Mouse (Mus musculus) midbrain, embryonic 11.5 days (tissue): ENCODE measurements around the gene Mgat4d. TPM values are rescaled to one million over a fixed set of nuclear protein-coding genes. Genes with fewer than 3 reads are reported as not detected.

Experiments
- ATAC-seq: fragments of 200-750 bp; cut with Nextera tagmentation; 2 replicates; pipeline ENCODE4 v1.8.0; 2017; ENCODE audit warnings: moderate TSS enrichment, moderate library complexity; ENCODE audit not compliant: low FRiP score
- DNase-seq: peaks from one replicate; pipeline ENCODE4 v3.0.0; 2015; ENCODE audit warnings: low spot score; ENCODE audit errors: missing footprints
- H3K27ac ChIP-seq: fragments of 300-500 bp; sonication (generic); 2 replicates; pipeline ENCODE4 v1.5.1; 2014; ENCODE audit warnings: low read depth, low read length
- H3K27me3 ChIP-seq: fragments of 300-500 bp; sonication (generic); 2 replicates; pipeline ENCODE4 v1.6.1; 2014; ENCODE audit warnings: mild to moderate bottlenecking, low read length, moderate library complexity, mixed read lengths; ENCODE audit not compliant: control insufficient read depth, insufficient read depth
- H3K36me3 ChIP-seq: fragments of 300-500 bp; sonication (generic); 2 replicates; pipeline ENCODE4 v1.6.1; 2014; ENCODE audit warnings: mild to moderate bottlenecking, low read length, moderate library complexity, mixed read lengths; ENCODE audit not compliant: control insufficient read depth, insufficient read depth
- H3K4me1 ChIP-seq: fragments of 300-500 bp; sonication (generic); 2 replicates; pipeline ENCODE4 v1.6.1; 2014; ENCODE audit warnings: low read length; ENCODE audit not compliant: control insufficient read depth, insufficient read depth
- H3K4me2 ChIP-seq: fragments of 300-500 bp; sonication (generic); 2 replicates; pipeline ENCODE4 v1.6.1; 2014; ENCODE audit warnings: mild to moderate bottlenecking, moderate library complexity
- H3K4me3 ChIP-seq: fragments of 300-500 bp; sonication (generic); 2 replicates; pipeline ENCODE4 v1.5.1; 2014; ENCODE audit warnings: low read depth, low read length
- H3K9ac ChIP-seq: fragments of 300-500 bp; sonication (generic); 2 replicates; pipeline ENCODE4 v1.6.1; 2014; ENCODE audit warnings: low read length
- H3K9me3 ChIP-seq: fragments of 300-500 bp; sonication (generic); 2 replicates; pipeline ENCODE4 v1.6.1; 2016; ENCODE audit warnings: low read length; ENCODE audit not compliant: control insufficient read depth
- WGBS: fragments of 180-500 bp; shearing (Covaris S2); extraction: QIAGEN DNeasy Blood & Tissue Kit; methylation state at CpG from one replicate; pipeline ENCODE4 v1.1.7; 2014; 5-methylcytosine and 5-hydroxymethylcytosine counted together
- polyA plus RNA-seq: library from polyadenylated mRNA; unstranded; fragments of >200 nt; fragmentation: Nextera tagmentation; extraction: Ambion mirVana; gene quantifications from 2 replicates; pipeline ENCODE4 v1.2.1, GENCODE M21; 2014

The Mgat4d gene
- polyA plus RNA-seq, 1 experiment from 2014 or later: not detected

- ATAC-seq (no peak), DNase-seq (no peak)
- Histone ChIP-seq H3K4me3 (no peak overlapping the region), H3K4me1 (peaks cover 2% of the 10 kb centered on the region; the same call in 1 of the 2 replicates), H3K9me3 (no peaks in the 10 kb centered on the region), H3K4me2 (no peak overlapping the region), H3K36me3 (no peaks in the 10 kb centered on the region; the same call in 1 of the 2 replicates), H3K9ac (no peak overlapping the region), H3K27ac (no peak overlapping the region), H3K27me3 (no peaks in the 10 kb centered on the region)
- WGBS: 93% methylated on average over 5 of the region's 5 CpGs
Observed at GRCm38 (mm10) chr8:83327889-83328288, 20.4 kb upstream of the Mgat4d start.

GRCm38 (mm10) chr8:83331567-83331898 lies 16.7 kb upstream of the Mgat4d start:
- Histone ChIP-seq H3K27ac (no peak overlapping the region), H3K9me3 (no peaks in the 10 kb centered on the region), H3K4me1 (peaks cover 2% of the 10 kb centered on the region; the same call in 1 of the 2 replicates), H3K36me3 (no peaks in the 10 kb centered on the region; the same call in 1 of the 2 replicates), H3K27me3 (no peaks in the 10 kb centered on the region; the same call in 1 of the 2 replicates), H3K4me3 (peak overlapping the region; percentile 77), H3K4me2 (peak overlapping the region; percentile 68), H3K9ac (peak overlapping the region; percentile 80)
- DNase-seq: peak; percentile 90
- WGBS: 15% methylated on average over 7 of the region's 7 CpGs
- peak; percentile 15; the same call in 1 of the 2 replicates for ATAC-seq

GRCm38 (mm10) chr8:83331899-83332697 lies 16.2 kb upstream of the Mgat4d start, which contains the start of gene Elmod2:
Elmod2 (minus strand) TSS chr8:83332486.
- DNase-seq (peak; percentile 99), ATAC-seq (peak; percentile 99)
- WGBS: under 1% methylated on average over 85 of the region's 85 CpGs

GRCm38 (mm10) chr8:83332864-83333263 lies 15.4 kb upstream of the Mgat4d start:
- peak; percentile 17 for ATAC-seq
- 7% methylated on average over 7 of the region's 7 CpGs for WGBS
- Histone ChIP-seq H3K9ac (no peak overlapping the region), H3K27ac (no peak overlapping the region), H3K27me3 (no peaks in the 10 kb centered on the region; the same call in 1 of the 2 replicates), H3K4me1 (peaks cover 2% of the 10 kb centered on the region; the same call in 1 of the 2 replicates), H3K4me2 (peak overlapping the region; percentile 42), H3K36me3 (no peaks in the 10 kb centered on the region; the same call in 1 of the 2 replicates), H3K9me3 (no peaks in the 10 kb centered on the region), H3K4me3 (peak overlapping the region; percentile 77; the same call in 1 of the 2 replicates)
- DNase-seq: no peak

More at GRCm38 (mm10) chr8:83331899-83332697, 16.2 kb upstream of the Mgat4d start, which contains the start of gene Elmod2:
- no peaks in the 10 kb centered on the region; the same call in 1 of the 2 replicates for H3K36me3 ChIP-seq
- H3K4me3 ChIP-seq: peak within 1 kb of the TSS; percentile 77
- H3K27ac ChIP-seq: peak within 1 kb of the TSS; percentile 8; the same call in 1 of the 2 replicates
- H3K27me3 ChIP-seq: no peaks in the 10 kb centered on the region; the same call in 1 of the 2 replicates
- peak within 1 kb of the TSS; percentile 68 for H3K4me2 ChIP-seq
- no peaks in the 10 kb centered on the region for H3K9me3 ChIP-seq
- peak within 1 kb of the TSS; percentile 80 for H3K9ac ChIP-seq
- peaks cover 2% of the 10 kb centered on the region; the same call in 1 of the 2 replicates for H3K4me1 ChIP-seq

GRCm38 (mm10) chr8:83342076-83342475 lies 6.2 kb upstream of the Mgat4d start:
- Histone ChIP-seq H3K4me3 (no peak overlapping the region), H3K4me2 (no peak overlapping the region), H3K27ac (no peak overlapping the region), H3K4me1 (no peaks in the 10 kb centered on the region), H3K36me3 (no peaks in the 10 kb centered on the region), H3K9ac (no peak overlapping the region), H3K27me3 (no peaks in the 10 kb centered on the region), H3K9me3 (no peaks in the 10 kb centered on the region)
- DNase-seq: no peak
- no peak for ATAC-seq
- 90% methylated on average over 3 of the region's 3 CpGs for WGBS

- no peak overlapping the region for H3K9ac ChIP-seq
- H3K9me3 ChIP-seq: no peaks in the 10 kb centered on the region
- no peak overlapping the region for H3K27ac ChIP-seq
- ATAC-seq (no peak), DNase-seq (peak; percentile 89)
- no peaks in the 10 kb centered on the region for H3K27me3 ChIP-seq
- H3K4me3 ChIP-seq: no peak overlapping the region
- no peaks in the 10 kb centered on the region for H3K36me3 ChIP-seq
- no peak overlapping the region for H3K4me2 ChIP-seq
- H3K4me1 ChIP-seq: no peaks in the 10 kb centered on the region
Observed at GRCm38 (mm10) chr8:83342693-83343092, 5.6 kb upstream of the Mgat4d start.

- no peaks in the 10 kb centered on the region for H3K9me3 ChIP-seq
- no peak overlapping the region for H3K27ac ChIP-seq
- H3K4me2 ChIP-seq: no peak overlapping the region
- no peaks in the 10 kb centered on the region for H3K4me1 ChIP-seq
- ATAC-seq (no peak), DNase-seq (no peak)
- WGBS: 96% methylated on average over 2 of the region's 2 CpGs
- no peak overlapping the region for H3K4me3 ChIP-seq
- H3K9ac ChIP-seq: no peak overlapping the region
- H3K27me3 ChIP-seq: no peaks in the 10 kb centered on the region
- H3K36me3 ChIP-seq: no peaks in the 10 kb centered on the region
Observed at GRCm38 (mm10) chr8:83351315-83351714, 3.0 kb downstream of the Mgat4d start.

GRCm38 (mm10) chr8:83363156-83363769 lies 15.0 kb downstream of the Mgat4d start:
- Histone ChIP-seq H3K36me3 (no peaks in the 10 kb centered on the region), H3K27ac (no peak overlapping the region), H3K9me3 (no peaks in the 10 kb centered on the region), H3K4me3 (no peak overlapping the region), H3K9ac (no peak overlapping the region), H3K4me2 (no peak overlapping the region), H3K4me1 (no peaks in the 10 kb centered on the region), H3K27me3 (no peaks in the 10 kb centered on the region)
- DNase-seq (no peak), ATAC-seq (no peak)
- 69% methylated on average over 7 of the region's 7 CpGs for WGBS

- Histone ChIP-seq H3K4me3 (no peak overlapping the region), H3K36me3 (no peaks in the 10 kb centered on the region), H3K27me3 (no peaks in the 10 kb centered on the region), H3K27ac (no peak overlapping the region), H3K4me1 (no peaks in the 10 kb centered on the region), H3K9ac (no peak overlapping the region), H3K9me3 (no peaks in the 10 kb centered on the region), H3K4me2 (no peak overlapping the region)
- DNase-seq (no peak), ATAC-seq (no peak)
Observed at GRCm38 (mm10) chr8:83377231-83377630, 29.0 kb downstream of the Mgat4d start.
